Mouse (Mus musculus) neural tube, embryonic 10.5 days (tissue): ENCODE results near the gene Ugt1a7c.
A peak's percentile ranks its signal among the peaks of the same experiment; 100 is the strongest.

Experiments
- DNase-seq: peaks from one replicate; pipeline ENCODE4 v3.0.0-alpha.2; 2017; ENCODE audit warnings: low spot score; ENCODE audit errors: extremely low spot score

Gene Ugt1a7c

GRCm38 (mm10) chr1:88192136-88192535 is 97.3 kb downstream of the Ugt1a7c start:
- DNase-seq = no peak

- DNase-seq = no peak
These were observed 100.8 kb downstream of the Ugt1a7c start for GRCm38 (mm10) chr1:88195687-88196086.

- no peak for DNase-seq
These were observed 102.6 kb downstream of the Ugt1a7c start for GRCm38 (mm10) chr1:88197443-88197842.

GRCm38 (mm10) chr1:88199996-88200395 is 105.1 kb downstream of the Ugt1a7c start:
- DNase-seq = no peak

- no peak for DNase-seq
These were observed 105.6 kb downstream of the Ugt1a7c start, which contains the start of gene Ugt1a2 for GRCm38 (mm10) chr1:88200456-88200855. Gene Ugt1a2, plus strand, starts transcription at chr1:88200601.

GRCm38 (mm10) chr1:88205294-88205922 is 110.5 kb downstream of the Ugt1a7c start, which contains the start of gene Dnajb3:
Gene Dnajb3, minus strand, starts transcription at chr1:88205782.
- peak; percentile 90 for DNase-seq

GRCm38 (mm10) chr1:88206843-88207479 is 112.1 kb downstream of the Ugt1a7c start:
- DNase-seq = no peak

- peak; percentile 19 for DNase-seq
These were observed 117.0 kb downstream of the Ugt1a7c start, which contains the start of gene Ugt1a1 for GRCm38 (mm10) chr1:88211812-88212211. Gene Ugt1a1, plus strand, starts transcription at chr1:88211959.

- peak; percentile 18 for DNase-seq
These were observed 117.6 kb downstream of the Ugt1a7c start for GRCm38 (mm10) chr1:88212341-88213045.

- no peak for DNase-seq
These were observed 118.2 kb downstream of the Ugt1a7c start for GRCm38 (mm10) chr1:88213061-88213460.

GRCm38 (mm10) chr1:88213766-88214461 is 119.1 kb downstream of the Ugt1a7c start:
- DNase-seq = peak; percentile 18

- DNase-seq = peak; percentile 17
These were observed 119.6 kb downstream of the Ugt1a7c start for GRCm38 (mm10) chr1:88214462-88214952.

GRCm38 (mm10) chr1:88215466-88216380 is 120.9 kb downstream of the Ugt1a7c start:
- no peak for DNase-seq

GRCm38 (mm10) chr1:88216551-88216950 is 121.7 kb downstream of the Ugt1a7c start:
- peak; percentile 13 for DNase-seq

- peak; percentile 34 for DNase-seq
These were observed 122.3 kb downstream of the Ugt1a7c start for GRCm38 (mm10) chr1:88217144-88217543.

GRCm38 (mm10) chr1:88217576-88217975 is 122.7 kb downstream of the Ugt1a7c start:
- peak; percentile 14 for DNase-seq

GRCm38 (mm10) chr1:88218051-88218450 is 123.2 kb downstream of the Ugt1a7c start:
- peak; percentile 19 for DNase-seq

GRCm38 (mm10) chr1:88218591-88218990 is 123.7 kb downstream of the Ugt1a7c start:
- DNase-seq = peak; percentile 14

GRCm38 (mm10) chr1:88219054-88219453 is 124.2 kb downstream of the Ugt1a7c start:
- no peak for DNase-seq

- peak; percentile 17 for DNase-seq
These were observed 125.5 kb downstream of the Ugt1a7c start for GRCm38 (mm10) chr1:88220336-88220735.
